Mouse (Mus musculus) CH12.LX (cell line): ENCODE results near the gene Lrrc8b. TPM values are rescaled to one million over a fixed set of nuclear protein-coding genes. Genes with fewer than 3 reads are reported as not detected.
A peak's percentile ranks its signal among the peaks of the same experiment; 100 is the strongest.

Experiments used
- DNase-seq: peaks from one replicate; pipeline ENCODE4 v3.0.0-alpha.2; 2013; ENCODE audit errors: extremely low read depth
- H3K27ac ChIP-seq: 2 replicates; pipeline ENCODE4 v1.5.1; 2012; ENCODE audit warnings: low read depth, mild to moderate bottlenecking, control low read depth, moderate library complexity; ENCODE audit not compliant: insufficient read depth
- H3K27me3 ChIP-seq: replicated peaks from 2 replicates; pipeline ENCODE3; 2012; ENCODE audit warnings: inconsistent platforms
- H3K36me3 ChIP-seq, 2 experiments: replicated peaks in 1 of 2; 2 replicates each; pipeline versions ENCODE3 to v1.6.1; 2012; ENCODE audit warnings: inconsistent platforms in 1 of 2, low read length in 1 of 2, mild to moderate bottlenecking in 1 of 2, mixed read lengths in 1 of 2, moderate library complexity in 1 of 2; ENCODE audit not compliant: control insufficient read depth in 1 of 2, insufficient read depth in 1 of 2
- H3K4me1 ChIP-seq, 2 experiments: 2 replicates each; pipeline ENCODE4 v1.6.1; 2012; ENCODE audit warnings: inconsistent platforms in 1 of 2, moderate library complexity in 1 of 2; ENCODE audit not compliant: insufficient read depth in 2 of 2, control insufficient read depth in 1 of 2
- H3K4me2 ChIP-seq: 2 replicates; pipeline ENCODE4 v1.6.1; 2012; ENCODE audit warnings: low read depth, mild to moderate bottlenecking, control low read depth; ENCODE audit not compliant: poor library complexity, insufficient read depth, severe bottlenecking
- H3K4me3 ChIP-seq, 3 experiments: fragments of 150-350 bp in 1 of 3; sonication (generic) in 1 of 3; replicated peaks in 1 of 3; 2 replicates each; pipeline versions ENCODE3 to v1.5.1; 2011 to 2012; ENCODE audit warnings: low read depth in 2 of 3, low read length in 2 of 3, mild to moderate bottlenecking in 2 of 3, moderate library complexity in 2 of 3, control low read depth in 1 of 3, improper control_type of control experiment in 1 of 3, inconsistent platforms in 1 of 3, mixed read lengths in 1 of 3; ENCODE audit not compliant: poor library complexity in 1 of 3
- H3K79me2 ChIP-seq: replicated peaks from 2 replicates; pipeline ENCODE4 v1.6.1; 2012; ENCODE audit warnings: mild to moderate bottlenecking, moderate library complexity; ENCODE audit not compliant: control insufficient read depth, poor library complexity, insufficient read depth, severe bottlenecking; ENCODE audit errors: extremely low read depth
- H3K9ac ChIP-seq: 2 replicates; pipeline ENCODE4 v1.6.1; 2012; ENCODE audit warnings: low read depth, mild to moderate bottlenecking, control low read depth, moderate library complexity; ENCODE audit not compliant: insufficient read depth
- H3K9me3 ChIP-seq: replicated peaks from 2 replicates; pipeline ENCODE3; 2012; ENCODE audit warnings: low read length, inconsistent platforms, mixed read lengths
- CTCF ChIP-seq, 2 experiments: IDR thresholded peaks in 1 of 2; conservative IDR thresholded peaks in 1 of 2; 2 replicates each; pipeline ENCODE4 v1.5.1; 2011 to 2012; ENCODE audit warnings: low read depth in 2 of 2, low read length in 2 of 2, improper control_type of control experiment in 1 of 2, inconsistent platforms in 1 of 2, mild to moderate bottlenecking in 1 of 2, moderate library complexity in 1 of 2
- E2F4 ChIP-seq: IDR thresholded peaks from 2 replicates; pipeline ENCODE4 v1.6.1; 2011; ENCODE audit warnings: low read depth, low read length, improper control_type of control experiment; ENCODE audit not compliant: insufficient replicate concordance
- ELF1 ChIP-seq: IDR thresholded peaks from 2 replicates; pipeline ENCODE4 v1.6.1; 2014; ENCODE audit warnings: low read depth, mild to moderate bottlenecking, inconsistent platforms, low read length, improper control_type of control experiment
- ETS1 ChIP-seq: conservative IDR thresholded peaks from 2 replicates; pipeline ENCODE4 v1.6.1; 2012; ENCODE audit warnings: low read depth, mild to moderate bottlenecking, inconsistent platforms, low read length, improper control_type of control experiment, moderate library complexity
- JUN ChIP-seq: IDR thresholded peaks from 2 replicates; pipeline ENCODE4 v1.6.1; 2011; ENCODE audit warnings: low read depth, mild to moderate bottlenecking, low read length, improper control_type of control experiment, moderate library complexity; ENCODE audit not compliant: insufficient read depth
- KAT2A ChIP-seq: IDR thresholded peaks from 2 replicates; pipeline ENCODE4 v1.6.1; 2012; ENCODE audit warnings: low read length, improper control_type of control experiment, inconsistent platforms; ENCODE audit not compliant: insufficient replicate concordance
- MAX ChIP-seq: IDR thresholded peaks from 2 replicates; pipeline ENCODE4 v1.6.1; 2011; ENCODE audit warnings: low read length, improper control_type of control experiment
- MEF2A ChIP-seq: IDR thresholded peaks from 2 replicates; pipeline ENCODE4 v1.6.1; 2014; ENCODE audit warnings: low read depth, mild to moderate bottlenecking, inconsistent platforms, low read length, improper control_type of control experiment, borderline replicate concordance
- MXI1 ChIP-seq: IDR thresholded peaks from 2 replicates; pipeline ENCODE4 v1.6.1; 2011; ENCODE audit warnings: mild to moderate bottlenecking, low read depth, low read length, improper control_type of control experiment
- PAX5 ChIP-seq: IDR thresholded peaks from 2 replicates; pipeline ENCODE4 v1.6.1; 2012; ENCODE audit warnings: low read length, inconsistent platforms, mixed read lengths
- RCOR1 ChIP-seq: conservative IDR thresholded peaks from 2 replicates; pipeline ENCODE4 v1.6.1; 2012; ENCODE audit warnings: low read depth, mild to moderate bottlenecking, inconsistent platforms, low read length, improper control_type of control experiment
- SMC3 ChIP-seq: IDR thresholded peaks from 2 replicates; pipeline ENCODE4 v1.6.1; 2011; ENCODE audit warnings: low read depth, low read length, improper control_type of control experiment
- TBP ChIP-seq: conservative IDR thresholded peaks from 2 replicates; pipeline ENCODE4 v1.6.1; 2011; ENCODE audit warnings: low read depth, low read length, improper control_type of control experiment
- USF1 ChIP-seq: IDR thresholded peaks from 2 replicates; pipeline ENCODE4 v1.6.1; 2014; ENCODE audit warnings: low read depth, mild to moderate bottlenecking, inconsistent platforms, low read length, improper control_type of control experiment
- ZMIZ1 ChIP-seq: IDR thresholded peaks from 2 replicates; pipeline ENCODE4 v1.6.1; 2012; ENCODE audit warnings: low read depth, mild to moderate bottlenecking, inconsistent platforms, low read length, improper control_type of control experiment
- ZNF384 ChIP-seq: IDR thresholded peaks from 2 replicates; pipeline ENCODE4 v1.6.1; 2012; ENCODE audit warnings: low read depth, low read length, improper control_type of control experiment, inconsistent platforms
- dilution Hi-C: fragments of 300-500 bp; cut with MboI; formaldehyde crosslinking; loops from 2 replicates; pipeline ENCODE4 v1.14.3; 2020; ENCODE audit warnings: low sequenced_read_pairs; ENCODE audit not compliant: extremely low pct_unique_long_range_greater_than_20kb, extremely low pct_ligation_motif_present
- in situ Hi-C: fragments of 300-500 bp; cut with MboI; formaldehyde crosslinking; loops from 3 replicates; pipeline ENCODE4 v1.14.3; 2019; ENCODE audit warnings: low sequenced_read_pairs, low pct_ligation_motif_present, low pct_unique_long_range_greater_than_20kb, mixed read lengths
- polyA plus RNA-seq: library from polyadenylated mRNA; unstranded; fragments of >175 nt; gene quantifications from 2 replicates; pipeline ENCODE4 v1.2.1, GENCODE M21; 2012; ENCODE audit warnings: low read depth; ENCODE audit not compliant: insufficient read length
- total RNA-seq, 2 experiments: library from RNA; depleted of rRNA; stranded (reverse); fragments of 300-350 nt in 1 of 2; fragments of >200 nt in 1 of 2; gene quantifications; 2 replicates each; pipeline ENCODE4 v1.2.3; 2012 to 2014

Gene Lrrc8b
- total and polyA plus RNA-seq, 3 experiments, result 0.21 to 0.40 (median 0.40) TPM

DNA sequence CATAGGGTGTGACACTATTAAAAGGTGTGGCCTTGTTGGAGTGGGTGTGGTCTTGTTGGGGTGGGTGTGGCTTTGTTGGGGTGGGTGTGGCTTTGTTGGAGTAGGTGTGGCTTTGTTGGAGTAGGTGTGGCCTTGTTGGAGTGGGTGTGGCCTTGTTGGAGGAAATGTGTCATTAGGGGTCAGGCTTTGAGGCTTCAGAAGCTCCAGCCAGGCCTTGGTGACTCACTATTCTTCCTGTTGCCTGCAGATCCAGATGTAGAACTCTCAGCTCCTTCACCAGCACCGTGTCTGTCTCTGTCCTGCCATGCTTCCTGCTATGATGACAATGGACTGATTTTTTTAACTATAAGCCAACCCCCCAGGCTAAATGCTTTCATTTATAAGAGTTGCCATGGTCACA, 83.8 kb downstream of the Lrrc8b start:
- no peak for TF ChIP-seq USF1
- no peak for TF ChIP-seq ZNF384
- DNase-seq, result no peak
- Histone ChIP-seq H3K27me3 (peaks cover 3% of the 10 kb centered on the region), H3K4me3 (no peak overlapping the region), H3K36me3 (no peaks in the 10 kb centered on the region), H3K9me3 (peaks cover 11% of the 10 kb centered on the region), H3K27ac (no peak overlapping the region), H3K79me2 (no peaks in the 10 kb centered on the region), H3K4me2 (no peak overlapping the region), H3K4me1 (peaks cover 6 to 36% of the 10 kb centered on the region in 2 experiments), H3K9ac (no peak overlapping the region)
- in situ Hi-C loops, result loop anchor here (5.0 kb wide), 3 partner anchors 92 to 368 kb away; no protein-coding TSS in a partner anchor
- dilution Hi-C loops, result no loop called here

GRCm38 (mm10) chr5:105500132-105501121, 84.9 kb downstream of the Lrrc8b start:
- H3K27ac ChIP-seq, result no peak overlapping the region
- no peak for DNase-seq
- no peaks in the 10 kb centered on the region for H3K79me2 ChIP-seq
- no peak for TF ChIP-seq ZMIZ1
- TF ChIP-seq CTCF (conservative IDR thresholded peaks at IDR 0.05 in 1 of 2, IDR thresholded peaks at IDR 0.05 in 1 of 2; ENCODE audit: low read depth in 2 of 2, low read length in 2 of 2), result peak; percentile 23 to 55; a peak in 3 of 4 replicates
- peak; percentile 15; the same call in 1 of the 2 replicates for TF ChIP-seq MAX
- TF ChIP-seq SMC3, result peak; percentile 54
- TF ChIP-seq PAX5, result no peak
- no peak for TF ChIP-seq TBP
- TF ChIP-seq MXI1, result no peak
- no peak for TF ChIP-seq E2F4
- no peak for TF ChIP-seq JUN
- TF ChIP-seq, all 38 proteins: peak for 3
- H3K36me3 ChIP-seq, result no peaks in the 10 kb centered on the region
- in situ Hi-C loops, result no loop called here
- H3K4me1 ChIP-seq, result peaks cover 6 to 32% of the 10 kb centered on the region in 2 experiments
- dilution Hi-C loops, result no loop called here
- peaks cover 3% of the 10 kb centered on the region for H3K27me3 ChIP-seq
- H3K4me3 ChIP-seq, result no peak overlapping the region
- H3K9ac ChIP-seq, result no peak overlapping the region
- H3K9me3 ChIP-seq, result peaks cover 11% of the 10 kb centered on the region
- H3K4me2 ChIP-seq, result no peak overlapping the region

- Histone ChIP-seq H3K4me1 (peaks cover 6 to 25% of the 10 kb centered on the region in 2 experiments), H3K27ac (no peak overlapping the region), H3K4me3 (no peak overlapping the region), H3K9me3 (peaks cover 11% of the 10 kb centered on the region), H3K79me2 (no peaks in the 10 kb centered on the region)
- in situ Hi-C loops (no loop called here), dilution Hi-C loops (no loop called here)
- TF ChIP-seq JUN (no peak), ETS1 (no peak), TBP (no peak), KAT2A (no peak), RCOR1 (no peak), ELF1 (no peak), MEF2A (no peak)
- TF ChIP-seq, all 38 proteins: peak for 0
- Histone ChIP-seq H3K9ac (no peak overlapping the region), H3K36me3 (no peaks in the 10 kb centered on the region), H3K27me3 (peaks cover 3% of the 10 kb centered on the region), H3K4me2 (no peak overlapping the region)
- DNase-seq, result no peak
Measured at GRCm38 (mm10) chr5:105501136-105501535, 85.6 kb downstream of the Lrrc8b start.
